Mouse (Mus musculus) forebrain, embryonic 12.5 days (tissue): Measurements from ENCODE around the gene Rflna. TPM values are rescaled to one million over a fixed set of nuclear protein-coding genes. Genes with fewer than 3 reads are reported as not detected.

Experiments used
- ATAC-seq: fragments of 200-750 bp; cut with Nextera tagmentation; 2 replicates; pipeline ENCODE4 v1.8.0; 2017; ENCODE audit warnings: moderate TSS enrichment; ENCODE audit not compliant: low FRiP score
- H3K27ac ChIP-seq: fragments of 300-500 bp; sonication (generic); 2 replicates; pipeline ENCODE4 v1.5.1; 2016; ENCODE audit warnings: mild to moderate bottlenecking
- H3K27me3 ChIP-seq: fragments of 300-500 bp; sonication (generic); 2 replicates; pipeline ENCODE4 v1.6.1; 2016; ENCODE audit warnings: mild to moderate bottlenecking
- H3K36me3 ChIP-seq: fragments of 300-500 bp; sonication (generic); replicated peaks from 2 replicates; pipeline ENCODE4 v1.6.1; 2016; ENCODE audit warnings: mild to moderate bottlenecking
- H3K4me1 ChIP-seq: fragments of 300-500 bp; sonication (generic); 2 replicates; pipeline ENCODE4 v1.6.1; 2016
- H3K4me2 ChIP-seq: fragments of 300-500 bp; sonication (generic); 2 replicates; pipeline ENCODE4 v1.6.1; 2016; ENCODE audit warnings: mild to moderate bottlenecking, moderate library complexity
- H3K4me3 ChIP-seq: fragments of 300-500 bp; sonication (generic); replicated peaks from 2 replicates; pipeline ENCODE4 v1.5.1; 2016; ENCODE audit warnings: mild to moderate bottlenecking
- H3K9ac ChIP-seq: fragments of 300-500 bp; sonication (generic); 2 replicates; pipeline ENCODE4 v1.6.1; 2016; ENCODE audit warnings: mild to moderate bottlenecking
- H3K9me3 ChIP-seq: fragments of 300-500 bp; sonication (generic); 2 replicates; pipeline ENCODE4 v1.6.1; 2016
- WGBS: fragments of 180-500 bp; shearing (Covaris S2); methylation state at CpG from one replicate; pipeline ENCODE4 v1.1.7; 2016; 5-methylcytosine and 5-hydroxymethylcytosine counted together
- polyA plus RNA-seq: library from polyadenylated mRNA; unstranded; fragments of >200 nt; fragmentation: Nextera tagmentation; extraction: Ambion mirVana; gene quantifications from 2 replicates; pipeline ENCODE4 v1.2.1, GENCODE M21; 2016

Gene Rflna
- polyA plus RNA-seq, 1 experiment from 2014 or later = 6.7 TPM

DNA sequence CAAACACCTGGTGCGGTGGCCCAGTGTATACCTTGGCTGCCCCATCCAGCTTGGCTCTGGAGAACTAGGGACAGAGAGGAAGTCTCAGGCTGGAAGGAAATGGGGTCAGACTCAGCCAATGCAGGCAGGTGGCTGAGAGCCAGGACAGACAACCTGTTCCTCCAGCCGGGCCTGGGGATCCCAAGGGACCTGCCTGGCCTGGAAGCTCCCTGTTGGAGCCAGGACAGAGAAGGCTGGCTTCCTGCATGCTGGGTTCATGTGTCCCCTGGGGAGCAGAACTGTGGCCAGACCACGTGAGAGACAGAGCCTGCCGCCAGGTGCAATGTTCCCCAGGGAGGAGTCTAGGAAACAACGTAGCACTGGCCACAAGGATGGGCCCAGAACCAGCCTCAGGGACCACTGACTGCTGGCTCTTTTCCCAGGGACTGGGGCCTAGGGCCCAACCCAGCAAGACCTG, 37.1 kb downstream of the Rflna start:
- H3K27me3 ChIP-seq = no peaks in the 10 kb centered on the region
- 85% methylated on average over 5 of the region's 5 CpGs for WGBS
- peaks cover 15% of the 10 kb centered on the region for H3K4me1 ChIP-seq
- no peak overlapping the region for H3K4me2 ChIP-seq
- H3K4me3 ChIP-seq = no peak overlapping the region
- no peak overlapping the region for H3K9ac ChIP-seq
- H3K27ac ChIP-seq = 0 out of 2 replicates have a peak overlapping the region, but pooled peaks have one; percentile 5
- no peaks in the 10 kb centered on the region for H3K9me3 ChIP-seq
- H3K36me3 ChIP-seq = peaks cover 88% of the 10 kb centered on the region
- no peak for ATAC-seq

- H3K27me3 ChIP-seq = no peaks in the 10 kb centered on the region
- H3K4me2 ChIP-seq = no peak overlapping the region
- no peak overlapping the region for H3K9ac ChIP-seq
- no peak overlapping the region for H3K4me3 ChIP-seq
- H3K36me3 ChIP-seq = peaks cover 88% of the 10 kb centered on the region
- no peak overlapping the region for H3K27ac ChIP-seq
- no peaks in the 10 kb centered on the region for H3K9me3 ChIP-seq
- H3K4me1 ChIP-seq = peaks cover 29% of the 10 kb centered on the region
- WGBS = 86% methylated on average over 9 of the region's 9 CpGs
- no peak for ATAC-seq
These were observed 38.6 kb downstream of the Rflna start for GRCm38 (mm10) chr5:125041578-125041977.

GRCm38 (mm10) chr5:125043448-125043847, 40.4 kb downstream of the Rflna start:
- H3K36me3 ChIP-seq = peaks cover 88% of the 10 kb centered on the region
- no peaks in the 10 kb centered on the region for H3K27me3 ChIP-seq
- 91% methylated on average over 6 of the region's 6 CpGs for WGBS
- H3K4me1 ChIP-seq = peaks cover 32% of the 10 kb centered on the region
- no peak overlapping the region for H3K4me3 ChIP-seq
- H3K4me2 ChIP-seq = no peak overlapping the region
- no peak overlapping the region for H3K9ac ChIP-seq
- H3K9me3 ChIP-seq = no peaks in the 10 kb centered on the region
- no peak for ATAC-seq
- no peak overlapping the region for H3K27ac ChIP-seq

DNA sequence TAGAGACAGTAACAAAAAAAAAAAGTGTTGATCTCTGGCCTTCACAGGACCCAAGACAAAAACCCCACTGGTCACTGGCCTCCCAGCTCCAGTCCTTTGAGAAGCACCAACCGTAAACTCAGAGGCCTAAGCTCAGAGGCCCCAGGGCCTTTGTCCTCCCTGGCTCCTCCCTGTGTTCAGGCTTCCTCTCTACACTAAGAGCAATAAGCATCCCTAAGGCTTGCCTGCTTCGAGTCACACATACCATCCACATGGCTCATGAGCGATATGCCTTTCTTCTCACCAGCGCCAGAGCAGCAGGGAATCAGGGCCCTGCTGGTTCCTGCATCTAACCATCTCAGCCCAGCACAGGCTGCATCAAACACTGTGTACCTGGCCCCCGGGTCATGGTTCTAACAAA, 42.2 kb downstream of the Rflna start:
- peaks cover 31% of the 10 kb centered on the region for H3K4me1 ChIP-seq
- peak overlapping the region; percentile 65 for H3K27ac ChIP-seq
- peaks cover 88% of the 10 kb centered on the region for H3K36me3 ChIP-seq
- WGBS = 17% methylated on average over 5 of the region's 5 CpGs
- ATAC-seq = no peak
- H3K4me3 ChIP-seq = no peak overlapping the region
- H3K9ac ChIP-seq = no peak overlapping the region
- no peaks in the 10 kb centered on the region for H3K9me3 ChIP-seq
- no peaks in the 10 kb centered on the region for H3K27me3 ChIP-seq
- H3K4me2 ChIP-seq = no peak overlapping the region

DNA sequence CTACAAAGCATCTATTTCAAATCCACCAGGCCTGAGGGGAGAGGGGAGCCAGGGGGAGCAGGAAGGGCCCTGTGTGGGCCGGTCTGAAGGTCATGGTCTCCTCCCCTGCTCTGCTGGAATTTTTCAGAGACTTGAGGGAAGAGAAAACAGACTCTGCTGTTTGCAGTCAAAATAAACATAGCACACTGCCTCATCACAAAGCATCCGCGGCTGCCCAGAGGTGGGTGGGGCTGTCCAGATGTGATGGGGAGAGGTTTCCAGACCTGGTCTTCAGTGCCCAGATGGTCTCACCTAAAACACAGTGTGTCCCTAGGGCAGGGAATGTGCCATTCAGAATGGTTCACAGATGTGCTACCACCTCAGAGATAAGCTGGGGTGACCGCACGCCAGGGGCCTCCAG, 43.4 kb downstream of the Rflna start:
- no peak for ATAC-seq
- peaks cover 26% of the 10 kb centered on the region for H3K4me1 ChIP-seq
- no peak overlapping the region for H3K4me2 ChIP-seq
- WGBS = 87% methylated on average over 5 of the region's 5 CpGs
- H3K4me3 ChIP-seq = no peak overlapping the region
- no peaks in the 10 kb centered on the region for H3K9me3 ChIP-seq
- H3K27me3 ChIP-seq = no peaks in the 10 kb centered on the region
- 0 out of 2 replicates have a peak overlapping the region, but pooled peaks have one; percentile 4 for H3K27ac ChIP-seq
- H3K9ac ChIP-seq = no peak overlapping the region
- H3K36me3 ChIP-seq = peaks cover 88% of the 10 kb centered on the region

DNA sequence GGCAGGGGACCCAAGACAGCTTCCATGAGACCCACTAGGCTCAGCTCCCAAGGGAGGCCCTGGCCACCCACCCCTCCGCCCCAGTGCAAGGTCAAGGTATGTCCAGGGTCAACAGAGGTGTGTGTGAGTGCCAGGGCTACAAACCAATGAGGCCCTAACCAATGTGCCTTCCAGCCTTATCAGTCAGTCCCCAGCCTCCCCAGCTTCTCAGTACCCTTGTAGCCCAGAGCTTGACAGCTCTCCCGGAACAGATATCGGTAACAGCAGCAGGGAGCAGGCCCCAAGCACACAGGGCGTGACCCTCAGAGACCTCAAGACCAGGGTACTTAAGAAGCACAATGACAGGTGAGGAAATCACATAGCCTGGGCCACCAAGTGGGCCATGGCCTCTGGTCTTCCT, 46.5 kb downstream of the Rflna start:
- Histone ChIP-seq H3K9me3 (no peaks in the 10 kb centered on the region), H3K36me3 (peaks cover 80% of the 10 kb centered on the region), H3K4me2 (no peak overlapping the region), H3K9ac (no peak overlapping the region), H3K27ac (no peak overlapping the region), H3K27me3 (no peaks in the 10 kb centered on the region), H3K4me3 (no peak overlapping the region), H3K4me1 (peaks cover 21% of the 10 kb centered on the region)
- ATAC-seq = no peak
- 92% methylated on average over 4 of the region's 4 CpGs for WGBS

DNA sequence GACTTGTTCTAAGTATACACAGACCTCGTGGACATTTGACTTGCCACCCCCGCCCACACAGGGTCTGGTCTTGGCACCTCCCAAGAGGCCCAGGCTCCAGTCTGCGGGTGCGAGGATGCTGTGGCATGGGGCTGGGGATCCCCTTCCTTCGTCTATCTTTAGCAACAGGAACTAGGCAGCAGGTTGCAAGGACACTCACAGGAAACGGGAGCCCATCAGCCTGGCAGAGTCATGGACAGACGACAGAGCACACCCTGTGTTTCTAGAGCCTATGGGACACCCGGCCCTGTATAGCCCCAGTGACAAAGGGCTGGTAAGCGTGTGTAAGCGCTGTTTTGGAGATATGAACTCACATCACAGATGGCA, 49.2 kb downstream of the Rflna start:
- H3K9me3 ChIP-seq = no peaks in the 10 kb centered on the region
- ATAC-seq = no peak
- no peaks in the 10 kb centered on the region for H3K27me3 ChIP-seq
- no peak overlapping the region for H3K4me2 ChIP-seq
- 85% methylated on average over 10 of the region's 10 CpGs for WGBS
- no peak overlapping the region for H3K9ac ChIP-seq
- no peak overlapping the region for H3K4me3 ChIP-seq
- peaks cover 18% of the 10 kb centered on the region for H3K4me1 ChIP-seq
- 0 out of 2 replicates have a peak overlapping the region, but pooled peaks have one; percentile 19 for H3K27ac ChIP-seq
- H3K36me3 ChIP-seq = peaks cover 69% of the 10 kb centered on the region

DNA sequence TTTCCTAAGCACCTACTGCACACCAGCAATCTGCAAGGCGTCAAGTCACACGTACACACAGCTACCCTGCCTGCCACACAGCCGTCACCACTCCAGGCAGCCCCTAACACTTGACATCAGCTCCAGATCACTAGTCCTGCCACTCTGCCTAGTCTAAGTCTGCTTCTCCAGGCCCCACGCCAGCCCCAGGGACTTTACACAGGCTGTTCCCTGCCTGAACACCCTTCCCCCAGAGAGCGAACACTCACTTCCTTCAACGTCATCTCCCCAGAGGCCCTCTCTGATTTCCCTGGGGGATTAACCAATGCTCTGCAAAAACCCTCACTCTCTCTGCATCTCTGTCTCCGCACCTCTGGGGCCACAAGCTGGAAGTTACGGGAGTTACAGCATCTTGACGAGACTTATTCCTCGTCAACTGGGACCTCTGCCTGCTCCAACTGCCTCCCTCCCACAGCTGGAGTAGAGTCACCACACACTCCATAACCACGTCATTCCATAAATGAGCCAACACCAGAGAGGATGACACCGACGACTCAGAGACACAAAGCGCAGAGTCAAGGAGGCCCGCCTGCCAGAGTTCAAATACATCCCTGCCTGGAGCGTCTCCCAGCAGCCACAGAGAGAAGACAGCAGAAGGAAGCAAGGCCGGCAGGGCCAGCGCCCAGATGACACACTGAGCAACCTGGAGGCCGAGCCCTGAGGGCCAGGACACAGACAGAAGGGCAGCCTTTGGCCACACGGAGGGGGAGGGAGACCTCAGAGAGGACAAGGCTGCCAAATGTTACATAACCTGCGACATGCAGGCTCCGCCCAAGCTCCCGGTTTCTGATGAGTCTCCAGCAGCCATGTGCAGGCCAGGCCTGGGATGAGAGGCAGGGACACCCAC, 49.8 kb downstream of the Rflna start:
- 78% methylated on average over 23 of the region's 23 CpGs for WGBS

DNA sequence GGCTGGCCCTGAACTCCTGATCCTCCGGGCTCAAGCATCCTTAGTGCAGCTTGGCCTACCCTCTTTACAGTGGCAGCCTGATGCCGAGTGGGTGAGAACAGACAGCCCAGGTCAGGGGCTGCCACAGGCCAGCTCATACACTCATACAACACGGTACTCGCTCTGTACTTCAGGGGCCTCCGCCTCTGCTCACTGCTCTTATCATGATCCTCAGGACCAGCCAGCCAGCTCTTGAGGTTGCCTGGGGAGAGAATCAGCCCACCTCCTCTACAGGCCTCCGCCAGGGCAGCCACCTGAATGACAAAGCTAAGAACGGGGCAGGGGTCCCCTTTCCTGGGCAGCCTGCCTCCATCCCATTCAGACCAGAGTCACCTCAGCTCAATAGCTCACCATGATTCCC, 50.6 kb downstream of the Rflna start:
- H3K9me3 ChIP-seq = no peaks in the 10 kb centered on the region
- no peak overlapping the region for H3K4me3 ChIP-seq
- no peak overlapping the region for H3K4me2 ChIP-seq
- H3K27ac ChIP-seq = no peak overlapping the region
- peaks cover 55% of the 10 kb centered on the region for H3K36me3 ChIP-seq
- H3K4me1 ChIP-seq = peaks cover 33% of the 10 kb centered on the region
- H3K9ac ChIP-seq = no peak overlapping the region
- no peak for ATAC-seq
- H3K27me3 ChIP-seq = peaks cover 14% of the 10 kb centered on the region
- WGBS = 72% methylated on average over 7 of the region's 7 CpGs

More for the DNA sequence above, 49.8 kb downstream of the Rflna start:
- no peak for ATAC-seq
- Histone ChIP-seq H3K9ac (no peak overlapping the region), H3K4me1 (peaks cover 25% of the 10 kb centered on the region), H3K9me3 (no peaks in the 10 kb centered on the region), H3K27ac (0 out of 2 replicates have a peak overlapping the region, but pooled peaks have one; percentile 19), H3K27me3 (peaks cover 6% of the 10 kb centered on the region; the same call in 1 of the 2 replicates), H3K4me3 (no peak overlapping the region), H3K36me3 (peaks cover 63% of the 10 kb centered on the region), H3K4me2 (no peak overlapping the region)

GRCm38 (mm10) chr5:125055901-125056300, 52.9 kb downstream of the Rflna start:
- H3K4me1 ChIP-seq = peaks cover 48% of the 10 kb centered on the region
- H3K9ac ChIP-seq = no peak overlapping the region
- H3K27ac ChIP-seq = no peak overlapping the region
- H3K36me3 ChIP-seq = peaks cover 32% of the 10 kb centered on the region
- H3K4me2 ChIP-seq = 0 out of 2 replicates have a peak overlapping the region, but pooled peaks have one; percentile 29
- no peak for ATAC-seq
- H3K9me3 ChIP-seq = no peaks in the 10 kb centered on the region
- 58% methylated on average over 8 of the region's 8 CpGs for WGBS
- H3K27me3 ChIP-seq = peaks cover 17% of the 10 kb centered on the region
- H3K4me3 ChIP-seq = no peak overlapping the region

DNA sequence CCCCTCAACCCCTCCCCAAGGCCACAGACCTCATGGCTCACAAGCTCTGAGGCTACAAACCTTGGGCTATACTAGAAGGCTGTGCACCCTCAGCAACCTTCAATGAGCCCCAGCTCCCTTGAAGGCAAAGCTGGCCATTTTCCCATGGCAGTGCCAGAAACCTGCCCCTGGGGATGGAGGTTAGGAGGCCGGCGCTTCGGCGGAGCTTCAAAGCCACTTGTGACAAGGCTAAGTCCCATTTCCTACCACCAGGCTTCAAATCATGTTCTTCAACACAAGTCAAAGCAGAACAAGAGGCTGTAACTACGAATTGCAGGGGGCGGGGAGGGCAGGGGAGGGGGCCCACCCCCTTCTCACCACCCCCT, 53.3 kb downstream of the Rflna start:
- WGBS = 11% methylated on average over 6 of the region's 6 CpGs
- no peak overlapping the region for H3K9ac ChIP-seq
- H3K9me3 ChIP-seq = no peaks in the 10 kb centered on the region
- no peak overlapping the region for H3K4me3 ChIP-seq
- H3K4me2 ChIP-seq = peak overlapping the region; percentile 29; the same call in 1 of the 2 replicates
- peaks cover 17% of the 10 kb centered on the region for H3K27me3 ChIP-seq
- H3K4me1 ChIP-seq = peaks cover 48% of the 10 kb centered on the region
- ATAC-seq = no peak
- H3K27ac ChIP-seq = no peak overlapping the region
- H3K36me3 ChIP-seq = peaks cover 31% of the 10 kb centered on the region

GRCm38 (mm10) chr5:125056696-125057554, 53.9 kb downstream of the Rflna start:
- Histone ChIP-seq H3K4me1 (peaks cover 48% of the 10 kb centered on the region), H3K36me3 (peaks cover 35% of the 10 kb centered on the region), H3K27ac (0 out of 2 replicates have a peak overlapping the region, but pooled peaks have one; percentile 25), H3K4me3 (no peak overlapping the region), H3K9me3 (no peaks in the 10 kb centered on the region), H3K9ac (0 out of 2 replicates have a peak overlapping the region, but pooled peaks have one; percentile 59), H3K4me2 (peak overlapping the region; percentile 29), H3K27me3 (peaks cover 17% of the 10 kb centered on the region)
- ATAC-seq = 0 out of 2 replicates have a peak, but pooled peaks have one; percentile 13
- 7% methylated on average over 19 of the region's 19 CpGs for WGBS
